Mouse (Mus musculus) liver, postnatal 0 days (tissue): Measurements from ENCODE around the gene Cwf19l1.

Source experiments
- CTCF ChIP-seq: sonication (generic); IDR thresholded peaks from 2 replicates; pipeline ENCODE4 v1.5.1; 2016; ENCODE audit warnings: antibody characterized with exemption, low read depth
- EP300 ChIP-seq: IDR thresholded peaks from 2 replicates; pipeline ENCODE4 v1.6.1; 2016; ENCODE audit warnings: antibody characterized with exemption, low read depth, mild to moderate bottlenecking

DNA sequence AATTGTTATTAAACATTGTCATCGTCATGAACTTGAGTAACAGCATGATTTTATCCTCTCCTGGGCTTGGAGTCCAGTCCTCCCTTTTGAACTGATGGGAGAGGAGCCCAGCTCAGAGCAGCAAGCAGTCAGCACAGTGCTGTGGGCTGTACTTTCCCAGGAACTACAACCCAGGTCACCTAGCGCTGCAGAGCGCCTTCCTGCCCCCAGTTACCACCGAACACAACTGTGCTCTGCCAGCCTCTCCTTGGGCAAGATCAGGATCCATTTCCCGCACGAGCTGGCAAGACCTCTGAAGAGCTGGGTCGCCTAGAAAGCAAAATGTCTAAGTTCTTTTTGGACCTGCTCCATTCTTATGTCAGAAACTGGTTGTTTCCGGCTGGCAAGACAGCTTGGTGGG is 39.2 kb upstream of the Cwf19l1 start:
- TF ChIP-seq CTCF: no peak
- TF ChIP-seq EP300: no peak
